Mouse (Mus musculus): ENCODE measurements around the gene Tbcb.
"Not testable (repeated sequence)": the region's sequence is repeated elsewhere in the genome, so short reads cannot be mapped to it uniquely, and the experiment has no call there.

Gene Tbcb

GRCm38 (mm10) chr7:30193581-30194100 lies 38.4 kb downstream of the Tbcb start:
- peak; percentile 87 for DNase-seq (ENCODE audit: extremely low spot score)

DNA sequence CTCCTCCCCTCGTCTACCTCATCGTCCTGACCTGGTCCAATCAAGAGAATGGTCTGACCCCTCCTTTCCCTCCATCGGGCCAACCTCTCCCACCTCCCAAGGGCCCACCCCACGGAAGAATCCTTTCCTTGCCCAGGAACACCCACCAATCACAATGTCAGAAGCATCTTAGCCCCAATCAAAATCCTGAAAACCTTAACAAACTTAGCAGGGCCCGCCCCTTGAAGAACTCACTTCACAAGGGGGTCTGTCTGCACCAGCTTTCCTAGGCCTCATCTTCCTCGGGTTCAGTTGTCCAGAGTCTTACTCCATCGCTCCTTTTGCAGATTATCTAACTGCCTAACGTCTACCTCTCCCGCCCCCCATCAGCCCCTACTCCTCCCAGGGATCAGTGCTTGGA lies 39.1 kb downstream of the Tbcb start:
- peak; percentile 49 for DNase-seq (ENCODE audit: extremely low spot score)

DNA sequence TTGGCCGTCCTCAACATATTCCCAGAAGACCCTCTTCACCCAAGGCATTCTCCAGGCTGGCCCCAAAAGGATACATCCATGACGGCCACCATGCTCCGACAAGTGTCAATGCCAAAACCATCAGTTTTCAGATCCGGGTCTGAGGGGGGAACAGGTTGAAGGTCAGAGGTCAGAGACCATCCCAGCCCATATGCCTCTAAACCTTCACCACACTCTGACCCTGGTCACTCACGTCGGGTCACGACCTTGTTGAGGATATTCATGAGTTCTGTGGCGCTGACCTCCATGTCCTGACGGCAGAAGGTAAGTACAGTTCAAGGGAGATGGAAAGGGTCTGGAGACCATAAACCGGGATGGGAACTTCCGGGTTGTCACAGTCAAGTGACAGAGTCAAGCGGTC lies 40.0 kb downstream of the Tbcb start:
- DNase-seq (ENCODE audit: extremely low spot score): no peak

DNA sequence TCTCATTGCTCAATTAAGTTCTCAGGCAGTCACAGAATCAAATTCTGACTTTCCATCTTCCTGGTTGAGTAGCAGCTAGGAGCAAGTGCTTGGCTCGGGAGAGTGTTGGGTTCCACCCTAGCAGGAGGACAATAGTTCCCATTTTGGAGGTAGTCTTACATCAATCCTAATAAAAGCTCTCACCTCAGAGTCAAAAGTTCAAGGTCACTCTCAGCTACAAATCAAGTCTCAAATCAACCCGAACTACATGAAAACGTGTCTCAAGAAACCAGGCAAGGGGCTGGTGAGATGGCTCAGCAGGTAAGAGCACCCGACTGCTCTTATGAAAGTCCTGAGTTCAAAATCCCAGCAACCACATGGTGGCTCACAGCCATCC lies 43.0 kb downstream of the Tbcb start:
- no peak for DNase-seq (ENCODE audit: extremely low spot score)

DNA sequence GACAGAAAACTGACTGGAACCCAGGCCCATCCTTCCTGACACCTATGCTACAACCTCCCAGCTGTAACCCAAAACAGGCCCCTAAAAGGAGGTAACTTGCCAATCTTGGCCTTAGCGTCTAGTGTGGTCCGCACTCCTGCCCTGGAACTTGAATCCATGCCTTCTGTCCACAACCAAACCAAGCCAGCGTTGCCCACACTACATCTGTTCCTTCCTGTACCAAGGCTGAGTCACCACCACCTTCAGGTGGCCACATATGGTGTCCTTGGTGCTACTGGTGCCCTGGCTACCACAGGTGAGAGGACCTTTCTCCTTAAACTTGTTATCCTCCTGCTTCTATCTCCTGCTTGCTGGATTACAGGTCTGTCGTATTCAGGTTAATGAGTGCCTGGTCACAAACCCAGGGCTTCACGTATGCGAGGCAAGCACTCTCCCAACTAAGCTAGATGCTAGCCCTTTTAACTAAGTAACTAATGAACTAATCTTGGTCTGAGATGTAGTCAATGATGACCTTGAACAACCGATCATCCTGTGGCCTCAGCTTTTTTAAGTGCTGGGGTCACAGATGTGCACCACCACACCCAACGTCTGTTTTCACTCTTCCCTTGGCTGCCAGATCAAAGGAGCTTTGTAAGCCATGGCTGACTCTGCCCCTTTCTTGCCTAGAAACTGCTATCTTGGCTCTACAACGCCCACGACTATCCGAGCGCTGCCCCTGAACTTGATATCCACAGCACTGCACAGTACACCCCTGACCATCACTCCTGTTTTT lies 43.5 kb downstream of the Tbcb start:
- DNase-seq (ENCODE audit: extremely low spot score): no peak

DNA sequence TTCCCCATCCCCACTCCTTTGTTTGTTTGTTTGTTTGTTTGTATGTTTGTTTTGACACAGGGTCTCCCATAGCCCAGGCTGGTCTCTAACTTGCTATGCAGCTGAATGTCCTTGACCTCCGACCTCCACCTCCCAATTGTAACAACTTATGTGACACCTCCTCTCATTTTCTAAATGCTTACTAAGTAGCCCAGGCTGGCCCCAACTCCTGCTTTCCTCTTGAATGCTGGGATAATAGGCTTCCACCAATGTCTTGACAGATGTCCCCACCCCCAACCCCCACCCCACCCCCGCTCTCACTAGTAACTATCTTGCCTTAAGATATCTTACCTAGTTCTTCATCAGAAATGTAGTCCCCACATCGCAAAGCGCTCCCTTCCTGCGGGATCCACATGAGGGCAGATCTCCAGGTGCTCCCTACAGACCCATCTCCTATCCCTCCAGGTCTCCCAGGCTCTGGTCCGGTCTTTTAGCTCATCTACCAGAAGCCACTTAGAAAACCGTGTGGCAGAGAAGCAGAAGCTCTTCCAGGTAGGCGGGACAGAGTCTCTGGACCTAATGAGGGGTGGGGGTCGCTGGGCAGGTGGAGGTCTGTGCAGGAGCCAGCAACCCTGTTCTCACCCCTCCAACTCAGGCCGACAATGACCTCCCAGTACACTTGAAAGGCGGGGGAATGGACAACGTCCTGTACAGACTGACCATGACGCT lies 47.3 kb downstream of the Tbcb start:
- no peak for DNase-seq (ENCODE audit: extremely low spot score)

DNA sequence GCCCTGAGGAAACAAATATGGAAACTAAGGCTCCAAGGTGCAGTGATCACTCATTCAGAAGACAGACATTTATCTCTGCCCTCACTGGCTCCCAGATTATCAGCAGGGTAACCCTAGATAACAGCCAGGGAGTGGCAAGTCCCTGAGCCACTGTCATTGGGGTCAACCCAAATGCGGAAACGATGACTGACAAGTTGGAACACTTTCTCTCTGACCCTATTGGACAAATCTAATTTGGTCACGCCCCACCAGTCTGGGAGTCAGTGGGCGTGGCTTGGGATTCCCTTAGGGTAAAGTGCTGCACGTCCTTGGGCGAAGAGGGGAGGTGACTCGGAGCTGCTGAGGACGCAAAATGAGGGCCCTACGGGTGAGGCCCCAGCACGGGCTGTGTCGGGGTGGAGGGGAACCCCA lies 48.2 kb downstream of the Tbcb start, which contains the start of gene Cox7a1:
Gene Cox7a1, plus strand, starts transcription at position 266 of the 411 bp plus-strand sequence.
- DNase-seq (ENCODE audit: extremely low spot score): peak; percentile 86

DNA sequence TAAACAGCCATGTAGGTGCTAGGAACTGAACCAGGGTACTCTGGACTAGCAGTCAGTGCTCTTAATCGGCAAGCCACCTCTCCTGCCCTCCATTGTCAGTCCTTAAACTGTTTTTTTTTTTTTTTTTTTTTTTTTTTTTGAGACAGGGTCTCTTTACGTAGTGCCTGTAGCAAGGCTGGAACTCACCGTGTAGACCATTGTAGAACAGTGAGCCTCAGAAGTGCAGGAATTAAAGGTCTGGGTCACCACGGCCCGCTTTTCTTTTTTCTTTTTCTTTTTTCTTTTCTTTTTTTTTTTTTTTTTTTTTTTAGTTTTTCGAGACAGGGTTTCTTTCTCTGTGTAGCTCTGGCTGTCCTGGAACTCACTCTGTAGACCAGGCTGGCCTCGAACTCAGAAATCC lies 48.9 kb downstream of the Tbcb start:
- DNase-seq (ENCODE audit: extremely low spot score): not testable (repeated sequence)

DNA sequence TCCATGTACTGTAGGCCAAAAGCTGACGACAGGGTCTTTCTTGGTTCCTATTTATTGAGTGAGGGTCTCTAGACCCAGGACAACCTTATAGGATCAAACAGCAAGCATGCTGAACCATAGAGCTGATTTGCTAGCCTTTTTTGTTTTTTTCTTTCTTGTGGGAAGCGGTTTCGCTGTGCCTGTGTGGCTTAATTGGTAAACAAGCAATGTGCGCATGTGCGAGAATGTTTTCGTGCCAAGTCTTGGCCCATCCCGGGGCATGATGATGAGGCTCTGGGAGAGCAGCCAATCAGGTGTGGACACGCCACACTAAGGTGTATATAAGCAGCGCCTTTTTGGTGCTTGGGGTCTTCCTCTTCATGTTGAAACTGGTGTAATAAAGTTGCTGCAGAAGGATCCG lies 50.1 kb downstream of the Tbcb start:
- not testable (repeated sequence) for DNase-seq (ENCODE audit: extremely low spot score)

DNA sequence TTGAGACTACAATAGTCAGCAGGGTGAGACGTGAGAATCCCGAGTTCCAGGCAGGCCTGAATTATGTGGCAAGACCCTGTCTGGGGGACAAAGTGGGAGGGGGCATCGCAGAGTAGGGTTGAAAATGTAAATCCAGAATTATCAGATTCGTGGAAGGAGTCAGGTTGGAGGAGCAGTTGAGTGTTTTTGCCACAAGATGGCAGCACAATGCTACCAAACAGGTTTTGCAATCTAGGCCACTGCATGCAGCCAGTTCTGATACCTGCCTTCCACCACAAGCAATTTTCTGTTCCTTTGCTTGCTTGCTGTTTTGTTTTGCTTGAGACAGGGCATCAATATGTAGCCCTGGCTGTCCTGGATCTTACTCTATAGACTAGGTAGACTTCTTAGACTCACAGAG lies 50.8 kb downstream of the Tbcb start:
- DNase-seq (ENCODE audit: extremely low spot score): peak; percentile 70

DNA sequence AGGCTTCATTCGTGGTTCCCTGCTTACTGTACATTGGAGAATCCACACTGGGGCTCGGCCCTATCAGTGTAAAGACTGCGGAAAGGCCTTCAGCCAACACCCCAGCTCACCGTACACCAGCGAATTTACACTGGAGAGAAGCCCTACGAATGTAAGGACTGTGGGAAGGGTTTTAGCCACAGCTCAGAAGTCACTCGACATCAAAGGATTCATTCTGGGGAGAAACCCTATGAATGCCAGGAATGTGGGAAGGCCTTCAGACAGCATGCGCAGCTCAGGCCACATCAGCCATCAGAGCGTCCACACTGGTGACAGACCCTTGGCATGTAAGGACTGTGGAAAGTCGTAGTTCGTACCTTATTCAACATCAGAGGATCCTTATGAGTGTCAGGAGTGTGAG lies 53.8 kb downstream of the Tbcb start:
- DNase-seq (ENCODE audit: extremely low spot score): no peak

DNA sequence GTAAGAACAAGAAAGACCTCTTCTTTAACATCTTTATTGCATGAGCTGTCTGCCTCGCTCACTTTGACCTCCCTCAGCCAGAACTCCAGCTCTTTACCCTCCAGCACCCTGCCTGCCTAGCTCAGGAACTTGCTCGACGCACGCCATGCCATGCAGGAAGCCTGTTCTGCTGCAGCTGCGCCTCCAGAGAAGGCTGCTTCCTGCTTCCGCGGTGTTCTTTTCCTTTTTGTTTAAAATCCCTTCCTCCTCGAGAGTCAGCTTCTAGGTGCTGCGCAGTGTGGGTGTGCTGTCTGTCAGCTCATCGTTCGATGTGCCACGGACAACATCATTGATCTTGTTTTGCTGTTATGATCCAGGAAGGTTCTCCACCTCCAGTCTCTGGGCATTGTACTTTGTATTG lies 55.6 kb downstream of the Tbcb start:
- no peak for DNase-seq (ENCODE audit: extremely low spot score)

Data from embryo, embryonic 9.5 days (tissue).